Mouse (Mus musculus) testis, adult 2 months (tissue): ENCODE results near the gene Pcgf6.

Experiments
- CTCF ChIP-seq: fragments of 200-500 bp; IDR thresholded peaks from 2 replicates; pipeline ENCODE4 v1.5.1; 2012; ENCODE audit warnings: low read depth, mild to moderate bottlenecking, inconsistent platforms, low read length, moderate library complexity; ENCODE audit not compliant: control insufficient read depth, insufficient read depth, insufficient replicate concordance
- POLR2A ChIP-seq: fragments of 200-500 bp; IDR thresholded peaks from 2 replicates; pipeline ENCODE4 v1.6.1; 2012; ENCODE audit warnings: low read depth, mild to moderate bottlenecking, inconsistent platforms, low read length, moderate library complexity; ENCODE audit not compliant: control insufficient read depth

- TF ChIP-seq CTCF = no peak
- peak; percentile 76 for TF ChIP-seq POLR2A
Measured at GRCm38 (mm10) chr19:47050271-47051032, at the start of gene Pcgf6.
